Mouse (Mus musculus) spleen, adult 2 months (tissue): ENCODE results near the gene Slc6a11.

ENCODE experiments used
- CTCF ChIP-seq: fragments of 200-500 bp; IDR thresholded peaks from 2 replicates; pipeline ENCODE4 v1.5.1; 2011; ENCODE audit warnings: mild to moderate bottlenecking, inconsistent platforms; ENCODE audit not compliant: insufficient read depth, insufficient read length, insufficient replicate concordance; ENCODE audit errors: extremely low read depth
- POLR2A ChIP-seq: fragments of 200-500 bp; IDR thresholded peaks from 2 replicates; pipeline ENCODE4 v1.6.1; 2011; ENCODE audit warnings: low read depth, low read length, inconsistent platforms

DNA sequence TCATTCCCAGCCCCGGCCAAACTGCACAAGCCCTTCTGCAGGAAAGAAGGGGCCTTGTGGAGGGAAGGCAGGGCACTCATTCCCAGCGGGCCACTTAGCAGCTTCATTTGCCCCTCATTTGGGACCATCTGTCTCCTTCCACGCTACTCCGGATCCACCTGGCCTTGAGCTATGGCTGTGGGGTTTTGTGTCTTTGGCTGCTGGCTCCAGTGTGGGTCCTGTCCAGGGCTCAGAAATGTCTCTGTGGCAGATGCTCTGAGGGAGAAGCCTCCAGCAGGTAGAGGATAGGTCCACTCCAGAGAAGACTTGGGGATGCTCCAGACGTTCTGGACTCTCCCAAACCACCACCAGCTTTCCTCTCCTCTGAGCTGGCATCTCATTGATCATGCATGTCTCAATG lies 139.8 kb downstream of the Slc6a11 start:
- no peak for TF ChIP-seq POLR2A
- TF ChIP-seq CTCF, result no peak
